Mouse (Mus musculus) neural tube, embryonic 15.5 days (tissue): ENCODE results near the gene Hspa12a. TPM values are rescaled to one million over a fixed set of nuclear protein-coding genes. Genes with fewer than 3 reads are reported as not detected.

Source experiments
- ATAC-seq: fragments of 200-750 bp; cut with Nextera tagmentation; 2 replicates; pipeline ENCODE4 v1.8.0; 2017; ENCODE audit warnings: mild to moderate bottlenecking, moderate TSS enrichment, moderate library complexity; ENCODE audit not compliant: low FRiP score
- H3K27ac ChIP-seq: fragments of 300-500 bp; sonication (generic); replicated peaks from 2 replicates; pipeline ENCODE4 v1.5.1; 2015; ENCODE audit warnings: mild to moderate bottlenecking, inconsistent platforms
- H3K27me3 ChIP-seq: fragments of 300-500 bp; sonication (generic); replicated peaks from 2 replicates; pipeline ENCODE4 v1.6.1; 2015; ENCODE audit warnings: inconsistent platforms
- H3K36me3 ChIP-seq: fragments of 300-500 bp; sonication (generic); 2 replicates; pipeline ENCODE4 v1.6.1; 2015; ENCODE audit warnings: inconsistent platforms
- H3K4me1 ChIP-seq: fragments of 300-500 bp; sonication (generic); 2 replicates; pipeline ENCODE4 v1.6.1; 2015; ENCODE audit warnings: inconsistent platforms
- H3K4me2 ChIP-seq: fragments of 300-500 bp; sonication (generic); 2 replicates; pipeline ENCODE4 v1.6.1; 2015; ENCODE audit warnings: inconsistent platforms, mild to moderate bottlenecking, moderate library complexity
- H3K4me3 ChIP-seq: fragments of 300-500 bp; sonication (generic); replicated peaks from 2 replicates; pipeline ENCODE4 v1.5.1; 2015; ENCODE audit warnings: mild to moderate bottlenecking, inconsistent platforms
- H3K9ac ChIP-seq: fragments of 300-500 bp; sonication (generic); replicated peaks from 2 replicates; pipeline ENCODE4 v1.6.1; 2015; ENCODE audit warnings: mild to moderate bottlenecking, inconsistent platforms
- H3K9me3 ChIP-seq: fragments of 300-500 bp; sonication (generic); replicated peaks from 2 replicates; pipeline ENCODE4 v1.6.1; 2016; ENCODE audit warnings: inconsistent platforms
- WGBS: fragments of 180-500 bp; shearing (Covaris S2); methylation state at CpG from one replicate; pipeline ENCODE4 v1.1.7; 2015; ENCODE audit warnings: mixed read lengths; 5-methylcytosine and 5-hydroxymethylcytosine counted together
- polyA plus RNA-seq: library from polyadenylated mRNA; unstranded; fragments of >200 nt; fragmentation: Nextera tagmentation; extraction: Ambion mirVana; gene quantifications from 2 replicates; pipeline ENCODE4 v1.2.1, GENCODE M21; 2015

The Hspa12a gene
- polyA plus RNA-seq, 1 experiment from 2014 or later, result 72.7 TPM

DNA sequence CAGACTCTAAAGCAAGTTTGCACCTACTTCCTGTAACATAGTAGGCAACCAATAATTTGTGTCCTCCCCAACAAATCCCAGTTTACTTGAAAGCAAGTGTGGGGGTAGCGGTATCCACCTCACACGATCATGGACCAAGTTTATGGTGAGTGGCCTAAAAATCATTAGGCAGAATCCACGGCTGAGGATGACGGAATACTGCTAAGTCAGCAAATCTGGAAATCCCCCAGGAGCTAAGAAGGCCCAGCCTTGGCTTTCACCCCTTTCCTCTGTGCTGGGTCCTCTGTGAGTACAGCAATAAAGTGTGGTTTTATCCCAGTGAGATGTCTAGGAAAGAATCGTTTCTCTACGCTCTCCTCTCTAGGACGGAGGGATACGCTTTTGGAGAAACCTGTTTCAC is 11.3 kb upstream of the Hspa12a start:
- Histone ChIP-seq H3K27me3 (peaks cover 41% of the 10 kb centered on the region), H3K27ac (no peak overlapping the region), H3K9me3 (no peaks in the 10 kb centered on the region), H3K4me2 (no peak overlapping the region), H3K9ac (no peak overlapping the region), H3K4me3 (no peak overlapping the region), H3K36me3 (no peaks in the 10 kb centered on the region), H3K4me1 (no peaks in the 10 kb centered on the region)
- no peak for ATAC-seq
- 92% methylated on average over 8 of the region's 8 CpGs for WGBS

DNA sequence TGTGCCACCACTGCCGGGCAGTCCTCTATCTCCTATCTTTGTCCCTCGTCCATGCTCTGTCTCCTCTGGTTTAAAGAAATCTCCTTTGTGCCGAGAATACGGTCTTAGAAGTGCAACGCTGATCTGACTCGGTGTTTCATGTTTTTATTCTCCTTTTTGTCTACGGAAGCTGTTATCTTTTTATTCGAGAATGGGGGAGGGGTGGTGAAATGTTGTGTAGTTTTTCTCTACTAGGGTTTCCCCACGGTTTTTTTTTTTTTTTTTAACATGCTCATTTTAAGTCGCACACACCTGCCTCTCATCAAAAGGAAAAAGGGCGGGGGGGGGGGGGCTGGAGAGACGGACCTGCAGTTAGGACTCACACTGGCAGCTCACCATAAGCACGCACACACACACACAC is 8.8 kb upstream of the Hspa12a start:
- H3K4me2 ChIP-seq, result no peak overlapping the region
- ATAC-seq, result no peak
- no peak overlapping the region for H3K27ac ChIP-seq
- H3K9ac ChIP-seq, result no peak overlapping the region
- no peaks in the 10 kb centered on the region for H3K36me3 ChIP-seq
- H3K27me3 ChIP-seq, result peaks cover 48% of the 10 kb centered on the region
- no peaks in the 10 kb centered on the region for H3K4me1 ChIP-seq
- WGBS, result 78% methylated on average over 11 of the region's 13 CpGs
- H3K9me3 ChIP-seq, result no peaks in the 10 kb centered on the region
- H3K4me3 ChIP-seq, result no peak overlapping the region

- ATAC-seq, result no peak
- H3K4me1 ChIP-seq, result no peaks in the 10 kb centered on the region
- H3K9ac ChIP-seq, result no peak overlapping the region
- H3K4me2 ChIP-seq, result no peak overlapping the region
- H3K27ac ChIP-seq, result no peak overlapping the region
- no peak overlapping the region for H3K4me3 ChIP-seq
- 89% methylated on average over 3 of the region's 3 CpGs for WGBS
- no peaks in the 10 kb centered on the region for H3K9me3 ChIP-seq
- no peaks in the 10 kb centered on the region for H3K36me3 ChIP-seq
- H3K27me3 ChIP-seq, result peaks cover 55% of the 10 kb centered on the region
These were observed 8.1 kb upstream of the Hspa12a start for GRCm38 (mm10) chr19:58951521-58951920.

GRCm38 (mm10) chr19:58945959-58946358 is 2.5 kb upstream of the Hspa12a start:
- Histone ChIP-seq H3K4me1 (peaks cover 14% of the 10 kb centered on the region), H3K4me3 (no peak overlapping the region), H3K9ac (no peak overlapping the region), H3K27me3 (peaks cover 43% of the 10 kb centered on the region), H3K36me3 (no peaks in the 10 kb centered on the region), H3K4me2 (no peak overlapping the region), H3K27ac (no peak overlapping the region), H3K9me3 (no peaks in the 10 kb centered on the region)
- ATAC-seq, result no peak
- WGBS, result 87% methylated on average over 7 of the region's 7 CpGs

- peaks cover 19% of the 10 kb centered on the region; the same call in 1 of the 2 replicates for H3K4me1 ChIP-seq
- WGBS, result 10% methylated on average over 4 of the region's 4 CpGs
- H3K4me3 ChIP-seq, result no peak overlapping the region
- H3K9ac ChIP-seq, result no peak overlapping the region
- no peaks in the 10 kb centered on the region for H3K36me3 ChIP-seq
- no peak overlapping the region for H3K27ac ChIP-seq
- no peaks in the 10 kb centered on the region for H3K9me3 ChIP-seq
- H3K27me3 ChIP-seq, result peaks cover 58% of the 10 kb centered on the region
- H3K4me2 ChIP-seq, result no peak overlapping the region
- ATAC-seq, result no peak
These were observed 10.4 kb downstream of the Hspa12a start for GRCm38 (mm10) chr19:58933062-58933461.

DNA sequence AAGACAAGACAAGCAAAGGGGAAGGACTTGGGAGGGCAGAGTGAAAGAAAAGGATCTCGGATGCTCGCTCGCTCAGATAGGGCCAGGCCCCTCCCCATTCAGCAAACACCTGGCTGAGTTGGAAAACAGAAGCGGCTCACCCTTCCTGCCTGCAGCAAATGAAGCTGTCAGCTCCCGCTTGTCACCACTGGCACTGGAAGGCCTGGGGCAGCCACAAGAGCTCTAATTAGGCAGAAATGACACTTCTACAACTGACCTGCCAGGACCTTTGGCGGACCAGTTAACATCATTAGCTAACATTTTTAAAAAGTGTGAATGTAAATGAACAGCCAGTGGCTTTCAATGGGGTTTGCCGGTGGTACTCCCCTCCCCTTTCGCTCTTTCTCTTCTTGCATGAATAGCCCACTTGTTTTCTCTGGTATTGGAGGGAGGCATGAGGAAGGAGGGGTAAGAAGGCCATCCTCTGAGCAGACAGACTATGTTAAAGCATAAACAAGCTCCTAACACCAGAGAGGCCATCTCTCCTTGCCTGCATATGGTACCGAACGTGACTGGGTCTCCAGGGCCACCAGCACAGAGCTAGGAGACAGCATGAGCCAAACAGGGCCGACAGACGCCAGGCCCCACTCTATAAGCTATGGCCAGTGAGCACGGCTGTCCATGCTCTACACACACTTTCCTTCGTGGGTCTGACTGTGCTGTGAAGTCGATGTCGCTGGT is 12.2 kb downstream of the Hspa12a start:
- WGBS, result 20% methylated on average over 16 of the region's 16 CpGs
- Histone ChIP-seq H3K27me3 (peaks cover 56% of the 10 kb centered on the region), H3K9ac (no peak overlapping the region), H3K4me1 (peaks cover 19% of the 10 kb centered on the region; the same call in 1 of the 2 replicates), H3K4me2 (no peak overlapping the region), H3K9me3 (no peaks in the 10 kb centered on the region), H3K36me3 (no peaks in the 10 kb centered on the region), H3K27ac (no peak overlapping the region), H3K4me3 (no peak overlapping the region)
- peak; percentile 50; the same call in 1 of the 2 replicates for ATAC-seq

DNA sequence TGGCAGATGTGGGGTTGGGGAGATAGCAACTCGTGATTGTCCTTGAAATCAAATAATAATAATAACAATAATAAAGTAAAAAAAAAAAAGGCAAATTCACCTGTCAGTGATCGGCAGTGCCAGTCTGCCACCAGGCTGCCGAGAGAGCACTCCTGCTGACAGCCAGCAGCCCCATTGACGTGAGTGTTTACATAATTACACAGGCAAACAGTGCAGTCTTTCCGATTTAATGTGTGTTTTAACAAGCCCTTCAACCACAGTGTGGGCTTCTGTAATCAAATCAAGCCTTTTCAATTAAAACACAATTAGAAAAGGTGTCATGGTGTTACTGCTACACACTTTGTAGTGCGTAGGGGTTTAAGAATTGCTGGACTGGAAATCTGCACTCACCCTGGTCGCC is 24.3 kb downstream of the Hspa12a start:
- H3K27ac ChIP-seq, result no peak overlapping the region
- WGBS, result 26% methylated on average over 7 of the region's 7 CpGs
- H3K4me2 ChIP-seq, result no peak overlapping the region

GRCm38 (mm10) chr19:58918597-58918996 is 24.9 kb downstream of the Hspa12a start:
- Histone ChIP-seq H3K4me2 (0 out of 2 replicates have a peak overlapping the region, but pooled peaks have one; percentile 15), H3K9me3 (no peaks in the 10 kb centered on the region), H3K4me1 (peaks cover 8% of the 10 kb centered on the region; the same call in 1 of the 2 replicates), H3K27me3 (peaks cover 25% of the 10 kb centered on the region), H3K4me3 (no peak overlapping the region), H3K27ac (no peak overlapping the region), H3K9ac (no peak overlapping the region), H3K36me3 (no peaks in the 10 kb centered on the region)
- WGBS, result 25% methylated on average over 11 of the region's 11 CpGs
- no peak for ATAC-seq

More for the DNA sequence above, 24.3 kb downstream of the Hspa12a start:
- Histone ChIP-seq H3K9ac (no peak overlapping the region), H3K4me3 (no peak overlapping the region), H3K4me1 (peaks cover 8% of the 10 kb centered on the region; the same call in 1 of the 2 replicates), H3K9me3 (no peaks in the 10 kb centered on the region), H3K27me3 (peaks cover 23% of the 10 kb centered on the region), H3K36me3 (no peaks in the 10 kb centered on the region)
- ATAC-seq, result no peak

DNA sequence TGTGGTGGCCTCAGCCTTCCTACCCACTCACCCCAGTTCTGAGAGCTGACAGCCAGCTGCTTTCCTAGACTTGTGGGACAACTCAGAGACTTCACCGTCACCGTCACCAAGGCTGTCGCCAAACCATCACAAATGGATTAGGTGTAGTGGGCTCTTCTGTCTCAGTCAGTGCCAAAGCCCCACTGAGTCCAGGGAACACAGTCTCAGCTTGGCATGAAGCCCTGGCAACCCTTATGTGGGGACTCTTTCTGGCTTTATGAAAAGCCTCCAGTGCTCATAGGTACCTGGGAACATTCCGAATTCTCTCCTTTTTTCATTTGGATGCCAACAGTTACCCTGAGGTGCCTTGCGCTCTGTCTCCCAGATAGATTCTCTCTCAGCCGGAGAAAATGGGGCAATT is 30.2 kb downstream of the Hspa12a start:
- H3K27me3 ChIP-seq, result peaks cover 22% of the 10 kb centered on the region
- no peak for ATAC-seq
- no peak overlapping the region for H3K4me2 ChIP-seq
- H3K9me3 ChIP-seq, result no peaks in the 10 kb centered on the region
- no peak overlapping the region for H3K4me3 ChIP-seq
- WGBS, result 87% methylated on average over 6 of the region's 6 CpGs
- peaks cover 9% of the 10 kb centered on the region; the same call in 1 of the 2 replicates for H3K4me1 ChIP-seq
- H3K9ac ChIP-seq, result no peak overlapping the region
- no peak overlapping the region for H3K27ac ChIP-seq
- no peaks in the 10 kb centered on the region for H3K36me3 ChIP-seq

DNA sequence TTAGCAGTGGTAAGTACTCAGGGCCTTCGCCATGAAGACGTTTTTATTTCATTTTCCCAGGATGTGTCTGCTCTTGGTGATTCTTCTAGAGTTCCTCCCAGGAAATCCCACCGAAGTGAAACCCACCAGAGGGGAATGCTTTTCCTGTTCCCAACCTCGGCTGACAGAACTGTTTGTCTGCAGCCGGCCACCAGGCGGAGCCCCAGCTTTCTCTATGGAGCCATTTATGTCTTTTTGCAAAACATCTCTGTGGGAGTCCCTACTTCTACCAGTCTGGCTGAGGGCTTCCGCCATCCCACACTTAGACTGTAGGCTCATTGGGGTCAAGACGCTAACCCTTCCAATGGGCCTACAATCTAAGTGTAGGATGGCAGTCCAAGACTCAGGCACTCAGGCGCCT is 32.1 kb downstream of the Hspa12a start:
- peaks cover 14% of the 10 kb centered on the region for H3K27me3 ChIP-seq
- peaks cover 9% of the 10 kb centered on the region; the same call in 1 of the 2 replicates for H3K4me1 ChIP-seq
- 12% methylated on average over 9 of the region's 9 CpGs for WGBS
- H3K4me2 ChIP-seq, result peak overlapping the region; percentile 59
- H3K9ac ChIP-seq, result peak overlapping the region; percentile 38; the same call in 1 of the 2 replicates
- peak overlapping the region; percentile 38 for H3K4me3 ChIP-seq
- no peaks in the 10 kb centered on the region for H3K36me3 ChIP-seq
- peak; percentile 70 for ATAC-seq
- no peak overlapping the region for H3K27ac ChIP-seq
- H3K9me3 ChIP-seq, result no peaks in the 10 kb centered on the region

DNA sequence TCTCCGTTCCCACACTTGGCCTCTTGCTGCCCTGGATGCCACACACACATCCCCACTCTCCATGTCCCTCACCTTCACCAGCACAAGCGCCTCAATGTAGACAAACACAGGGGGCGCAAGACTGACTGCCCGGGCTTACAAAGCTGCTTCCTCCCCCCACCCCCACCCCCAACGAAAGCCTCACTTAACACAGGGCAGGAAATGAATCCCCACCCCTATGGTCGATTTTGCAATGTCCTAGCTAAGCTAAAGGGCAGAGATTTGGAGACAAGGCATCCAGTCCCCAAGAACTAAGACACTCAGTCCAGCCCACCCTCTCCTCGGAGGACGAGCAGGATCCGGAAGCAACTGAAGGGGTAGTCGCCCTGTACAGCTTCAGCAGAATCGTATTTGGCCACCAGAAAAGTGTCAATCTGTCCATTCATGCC is 32.5 kb downstream of the Hspa12a start:
- ATAC-seq, result peak; percentile 66; the same call in 1 of the 2 replicates
- peaks cover 13% of the 10 kb centered on the region for H3K27me3 ChIP-seq
- H3K27ac ChIP-seq, result no peak overlapping the region
- peaks cover 9% of the 10 kb centered on the region; the same call in 1 of the 2 replicates for H3K4me1 ChIP-seq
- H3K9ac ChIP-seq, result peak overlapping the region; percentile 38; the same call in 1 of the 2 replicates
- peak overlapping the region; percentile 59 for H3K4me2 ChIP-seq
- H3K4me3 ChIP-seq, result peak overlapping the region; percentile 38
- H3K36me3 ChIP-seq, result no peaks in the 10 kb centered on the region
- WGBS, result 3% methylated on average over 11 of the region's 11 CpGs
- no peaks in the 10 kb centered on the region for H3K9me3 ChIP-seq

GRCm38 (mm10) chr19:58908018-58908417 is 35.4 kb downstream of the Hspa12a start:
- no peaks in the 10 kb centered on the region for H3K9me3 ChIP-seq
- H3K4me3 ChIP-seq, result no peak overlapping the region
- H3K4me2 ChIP-seq, result no peak overlapping the region
- peaks cover 14% of the 10 kb centered on the region; the same call in 1 of the 2 replicates for H3K4me1 ChIP-seq
- WGBS, result 89% methylated on average over 10 of the region's 10 CpGs
- no peak for ATAC-seq
- H3K27ac ChIP-seq, result no peak overlapping the region
- H3K27me3 ChIP-seq, result peaks cover 17% of the 10 kb centered on the region
- H3K9ac ChIP-seq, result no peak overlapping the region
- H3K36me3 ChIP-seq, result no peaks in the 10 kb centered on the region
